In the genomic region with DNA sequence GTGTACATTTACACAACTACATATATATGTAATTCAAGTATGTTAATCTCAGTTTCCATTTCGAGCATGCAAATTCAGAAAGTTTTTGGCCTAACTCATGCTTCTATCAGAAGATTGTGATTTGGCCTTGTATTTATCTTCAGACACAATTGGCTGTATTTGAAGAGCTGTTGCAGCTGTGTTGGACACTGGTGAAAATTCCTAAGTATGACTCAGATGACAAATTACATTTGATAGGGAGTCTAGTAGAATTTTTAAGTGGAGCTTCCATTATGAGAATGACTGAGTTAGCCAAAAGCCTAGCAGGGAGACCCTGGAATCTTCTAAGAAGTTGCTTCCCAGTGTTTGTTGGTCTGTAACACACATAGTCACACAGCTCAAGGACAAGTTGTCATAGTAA, we compare ENCODE assay signal across 17 mouse cellular contexts. TPM values are rescaled to one million over a fixed set of nuclear protein-coding genes. Genes with fewer than 3 reads are reported as not detected.
DNase-seq lines count a peak whose midpoint lies in the region; ATAC-seq and TF ChIP-seq lines count a peak whose summit lies in the region.
"Had no signal": no experiment of that assay in that cellular context is flagged by ENCODE, and none has a peak within 500 bp of the region (broad histone marks: within the 10 kb centered on the region; RNA-seq: fewer than 3 reads in every experiment).

No protein-coding gene starts in this region.

- H3ac ChIP-seq in myocyte (ENCODE audit: control insufficient read depth, insufficient read length), result no peak overlapping the region

- H3K9me3 ChIP-seq in kidney, postnatal 0 days (replicated peaks; ENCODE audit: low read length), result no peaks in the 10 kb centered on the region
- H3K9me3 ChIP-seq in lung, postnatal 0 days (ENCODE audit: low read length), result no peaks in the 10 kb centered on the region
- no peaks in the 10 kb centered on the region for H3K9me3 ChIP-seq in hindbrain, embryonic 14.5 days (ENCODE audit: control insufficient read depth, low read length)
- H3K9me3 ChIP-seq: forebrain, embryonic 12.5 days; hindbrain, embryonic 13.5 days; limb, embryonic 15.5 days had no signal

- WGBS in kidney, postnatal 0 days, result 72% methylated on average over 1 of the region's 1 CpGs
- 45% methylated on average over 1 of the region's 1 CpGs for WGBS in lung, postnatal 0 days
- 85% methylated on average over 1 of the region's 1 CpGs for WGBS in hindbrain, embryonic 14.5 days

- no peak for DNase-seq in gastrocnemius, adult 2 months
- DNase-seq in gastrocnemius, postnatal 4 days (ENCODE audit: low spot score in 2 of 2), result no peak
- peak; percentile 65 for DNase-seq in kidney, postnatal 0 days (ENCODE audit: low spot score)
- no peak for DNase-seq in kidney, postnatal 4 days
- peak; percentile 36 for DNase-seq in lung, postnatal 0 days (ENCODE audit: low spot score)
- DNase-seq in lung, adult 18-20 months, result no peak
- no peak for DNase-seq in hindbrain, embryonic 14.5 days (ENCODE audit: low spot score)
- DNase-seq: adrenal gland, adult 8-10 months; cerebellum, adult 9-11 months; liver, postnatal 0 days; right cerebral cortex, postnatal 4 days had no signal

- no peaks in the 10 kb centered on the region for H3K79me2 ChIP-seq in myocyte (ENCODE audit: control insufficient read depth, insufficient read depth)

- intact Hi-C loops in gastrocnemius, adult 2 months (cut with DNase I), result no loop called here

- no peak overlapping the region for H3K9ac ChIP-seq in kidney, postnatal 0 days (ENCODE audit: low read depth, low read length)
- H3K9ac ChIP-seq in lung, postnatal 0 days (replicated peaks; ENCODE audit: low read depth), result no peak overlapping the region
- no peak overlapping the region for H3K9ac ChIP-seq in hindbrain, embryonic 14.5 days
- H3K9ac ChIP-seq: forebrain, embryonic 12.5 days; hindbrain, embryonic 13.5 days; limb, embryonic 15.5 days; liver, postnatal 0 days had no signal

- no peak overlapping the region for H3K4me3 ChIP-seq in gastrocnemius, adult 2 months
- H3K4me3 ChIP-seq in kidney, postnatal 0 days (replicated peaks; ENCODE audit: low read depth, low read length), result no peak overlapping the region
- no peak overlapping the region for H3K4me3 ChIP-seq in lung, postnatal 0 days (ENCODE audit: low read depth, low read length)
- H3K4me3 ChIP-seq in myocyte, result no peak overlapping the region
- H3K4me3 ChIP-seq in hindbrain, embryonic 14.5 days (replicated peaks; ENCODE audit: low read length), result no peak overlapping the region
- H3K4me3 ChIP-seq: forebrain, embryonic 12.5 days; hindbrain, embryonic 13.5 days; limb, embryonic 15.5 days had no signal

- no peak overlapping the region for H3K4me2 ChIP-seq in kidney, postnatal 0 days (ENCODE audit: low read length)
- H3K4me2 ChIP-seq in lung, postnatal 0 days (replicated peaks; ENCODE audit: low read depth, low read length), result no peak overlapping the region
- peak overlapping the region; percentile 20 for H3K4me2 ChIP-seq in myocyte (ENCODE audit: low read depth)
- H3K4me2 ChIP-seq in hindbrain, embryonic 14.5 days (replicated peaks), result no peak overlapping the region
- H3K4me2 ChIP-seq: forebrain, embryonic 12.5 days; hindbrain, embryonic 13.5 days; limb, embryonic 15.5 days had no signal

- no peaks in the 10 kb centered on the region for H3K36me3 ChIP-seq in kidney, postnatal 0 days (ENCODE audit: insufficient read depth, low read length)
- H3K36me3 ChIP-seq in lung, postnatal 0 days (ENCODE audit: insufficient read depth, low read length), result no peaks in the 10 kb centered on the region
- no peaks in the 10 kb centered on the region for H3K36me3 ChIP-seq in myocyte (ENCODE audit: control insufficient read depth, insufficient read depth)
- H3K36me3 ChIP-seq in hindbrain, embryonic 14.5 days (replicated peaks; ENCODE audit: control insufficient read depth, insufficient read depth), result no peaks in the 10 kb centered on the region
- H3K36me3 ChIP-seq: forebrain, embryonic 12.5 days; hindbrain, embryonic 13.5 days; limb, embryonic 15.5 days had no signal

- H3K27me3 ChIP-seq in kidney, postnatal 0 days (ENCODE audit: insufficient read depth, low read length), result no peaks in the 10 kb centered on the region
- H3K27me3 ChIP-seq in lung, postnatal 0 days (replicated peaks; ENCODE audit: insufficient read depth, low read length), result no peaks in the 10 kb centered on the region
- H3K27me3 ChIP-seq in myocyte (ENCODE audit: control insufficient read depth, insufficient read depth, insufficient read length), result no peaks in the 10 kb centered on the region
- no peaks in the 10 kb centered on the region for H3K27me3 ChIP-seq in hindbrain, embryonic 14.5 days (ENCODE audit: control insufficient read depth, insufficient read depth, low read length)
- H3K27me3 ChIP-seq: forebrain, embryonic 12.5 days; hindbrain, embryonic 13.5 days; limb, embryonic 15.5 days had no signal

- TF ChIP-seq EP300 in lung, postnatal 0 days (IDR thresholded peaks at IDR 0.05), result peak; percentile 29; the same call in 1 of the 2 replicates

- no peaks in the 10 kb centered on the region for H3K4me1 ChIP-seq in kidney, postnatal 0 days (replicated peaks; ENCODE audit: insufficient read depth, low read length)
- no peaks in the 10 kb centered on the region for H3K4me1 ChIP-seq in lung, postnatal 0 days (ENCODE audit: insufficient read depth, low read depth, low read length)
- no peaks in the 10 kb centered on the region for H3K4me1 ChIP-seq in hindbrain, embryonic 14.5 days (replicated peaks; ENCODE audit: control insufficient read depth, insufficient read depth, low read length)
- H3K4me1 ChIP-seq: forebrain, embryonic 12.5 days; hindbrain, embryonic 13.5 days; limb, embryonic 15.5 days had no signal

- no peak for ATAC-seq in kidney, postnatal 0 days (replicated peaks; ENCODE audit: low FRiP score, low read depth)
- ATAC-seq in lung, postnatal 0 days, result no peak
- no peak for ATAC-seq in hindbrain, embryonic 14.5 days (ENCODE audit: low FRiP score)
- ATAC-seq: liver, postnatal 0 days; midbrain, embryonic 16.5 days had no signal

- peak overlapping the region; percentile 6; the same call in 1 of the 2 replicates for H3K27ac ChIP-seq in gastrocnemius, adult 2 months
- H3K27ac ChIP-seq in kidney, postnatal 0 days, result no peak overlapping the region
- no peak overlapping the region for H3K27ac ChIP-seq in lung, postnatal 0 days (ENCODE audit: low read length)
- no peak overlapping the region for H3K27ac ChIP-seq in hindbrain, embryonic 14.5 days
- H3K27ac ChIP-seq: forebrain, embryonic 12.5 days; hindbrain, embryonic 13.5 days; limb, embryonic 15.5 days; stomach, postnatal 0 days had no signal

- TF ChIP-seq CTCF in gastrocnemius, adult 2 months (IDR thresholded peaks at IDR 0.05), result no peak
- no peak for TF ChIP-seq CTCF in kidney, postnatal 0 days (IDR thresholded peaks at IDR 0.05; ENCODE audit: low read depth)
- TF ChIP-seq CTCF in lung, postnatal 0 days (IDR thresholded peaks at IDR 0.05), result no peak

- TF ChIP-seq POLR2A in myocyte (IDR thresholded peaks at IDR 0.05; ENCODE audit: insufficient read length, low read depth), result no peak

TF ChIP-seq in myocyte, 11 proteins besides CTCF, POLR2A, EP300 and RAD21:
- TF ChIP-seq REST (IDR thresholded peaks at IDR 0.05; ENCODE audit: insufficient read depth, insufficient read length) (no peak), SRF (IDR thresholded peaks at IDR 0.05; ENCODE audit: control insufficient read depth, insufficient read length, low read depth) (no peak), TCF3 (IDR thresholded peaks at IDR 0.05; ENCODE audit: insufficient read length, low read depth) (no peak), MYOG (IDR thresholded peaks at IDR 0.05; ENCODE audit: control insufficient read depth in 1 of 3, insufficient read depth in 1 of 3, insufficient read length in 2 of 3, low read depth in 2 of 3) (no peak), MYOD1 (IDR thresholded peaks at IDR 0.05; ENCODE audit: control insufficient read depth in 1 of 3, insufficient read length in 2 of 3, low read depth in 2 of 3) (peak in 2 of 3 experiments; percentile 18 to 23), USF1 (IDR thresholded peaks at IDR 0.05; ENCODE audit: low read depth) (no peak)

RNA-seq across cellular contexts. Expression of a gene that starts 7.1 kb away (rescaled TPM):
- total RNA-seq in gastrocnemius, adult 2 months (2021), result 100 to 1,000 TPM; 139 to 163 TPM
- total RNA-seq in gastrocnemius, postnatal 4 days (2021), result 1,000 to 10,000 TPM; 5,402 to 5,586 TPM
- 615 and 661 TPM in 2 replicates for polyA plus RNA-seq in kidney, postnatal 0 days (2015; fragmentation: Nextera tagmentation; extraction: Ambion mirVana)
- 600 and 623 TPM in 2 replicates for polyA plus RNA-seq in lung, postnatal 0 days (2015; fragmentation: Nextera tagmentation; extraction: Ambion mirVana)
- polyA plus RNA-seq in myocyte (2012; fragmentation: generic; extraction: Trizol), result 708 TPM
- polyA plus RNA-seq in hindbrain, embryonic 14.5 days (2014; fragmentation: Nextera tagmentation; extraction: Ambion mirVana), result 314 and 379 TPM in 2 replicates

Comparison
In these comparisons a context has a peak if more than half of its experiments do, and no peak if none do; other contexts are left out.
1. DNase-seq: peak in kidney, postnatal 0 days (single experiment) and lung, postnatal 0 days (single experiment); none in gastrocnemius, adult 2 months (single experiment), gastrocnemius, postnatal 4 days (0 of 2), kidney, postnatal 4 days (0 of 2), lung, adult 18-20 months (0 of 2) and hindbrain, embryonic 14.5 days (single experiment).